Mouse (Mus musculus): ENCODE results near the gene Ap5m1. TPM values are rescaled to one million over a fixed set of nuclear protein-coding genes. Genes with fewer than 3 reads are reported as not detected.
"Not testable (repeated sequence)": the region's sequence is repeated elsewhere in the genome, so short reads cannot be mapped to it uniquely, and the experiment has no call there.

Gene Ap5m1
- polyA plus RNA-seq, 1 experiment from 2014 or later: 32.2 TPM

DNA sequence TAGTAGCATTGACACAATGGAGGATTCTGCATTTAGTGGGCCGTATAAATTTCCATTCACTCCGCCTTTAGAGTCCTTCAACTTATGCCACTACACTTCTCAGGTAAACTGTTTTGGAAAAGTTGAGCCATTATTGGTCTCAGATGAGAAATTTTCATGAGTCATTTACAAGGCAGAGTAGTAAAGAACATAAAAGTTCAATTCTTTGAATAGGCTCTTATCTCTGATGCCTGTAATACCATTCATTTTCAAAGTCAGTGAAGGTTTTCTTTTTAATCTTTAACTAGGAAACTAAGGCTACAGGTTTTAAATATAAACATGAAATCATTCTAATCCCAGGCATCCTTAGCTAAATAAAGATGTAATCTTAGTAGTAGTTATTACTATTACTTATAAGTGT, 12.9 kb downstream of the Ap5m1 start:
- Histone ChIP-seq H3K9ac (no peak overlapping the region), H3K27ac (no peak overlapping the region), H3K4me2 (replicated peaks) (no peak overlapping the region), H3K9me3 (no peaks in the 10 kb centered on the region), H3K4me3 (no peak overlapping the region), H3K27me3 (replicated peaks) (no peaks in the 10 kb centered on the region), H3K4me1 (no peaks in the 10 kb centered on the region), H3K36me3 (peaks cover 17% of the 10 kb centered on the region)
- ATAC-seq (ENCODE audit: low FRiP score, low read depth): no peak
- WGBS: 93% methylated on average over 2 of the region's 2 CpGs

DNA sequence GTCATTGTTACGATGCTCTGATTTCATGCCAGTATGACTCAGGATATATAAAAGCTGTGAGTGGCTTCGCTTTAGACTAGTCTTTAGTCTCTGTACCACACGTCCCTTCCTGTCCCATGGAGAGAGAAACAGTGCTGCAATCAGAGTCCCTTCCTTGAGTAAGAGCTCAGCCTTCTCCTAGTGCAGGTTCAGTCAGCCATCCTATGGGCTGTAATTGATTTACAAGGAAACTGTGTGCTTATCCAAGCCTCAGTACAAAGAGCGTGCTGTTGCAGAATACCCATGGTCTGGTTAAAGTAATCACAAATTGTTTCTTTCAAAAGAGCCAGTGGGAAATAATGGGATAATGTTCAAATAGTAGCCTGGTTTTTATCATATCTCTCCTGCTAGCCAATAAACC, 20.6 kb downstream of the Ap5m1 start:
- Histone ChIP-seq H3K36me3 (peaks cover 17% of the 10 kb centered on the region), H3K4me1 (no peaks in the 10 kb centered on the region), H3K27me3 (replicated peaks) (no peaks in the 10 kb centered on the region), H3K27ac (no peak overlapping the region), H3K4me2 (replicated peaks) (no peak overlapping the region), H3K9ac (no peak overlapping the region), H3K9me3 (no peaks in the 10 kb centered on the region), H3K4me3 (no peak overlapping the region)
- no peak for ATAC-seq (ENCODE audit: low FRiP score, low read depth)
- 80% methylated on average over 4 of the region's 4 CpGs for WGBS

DNA sequence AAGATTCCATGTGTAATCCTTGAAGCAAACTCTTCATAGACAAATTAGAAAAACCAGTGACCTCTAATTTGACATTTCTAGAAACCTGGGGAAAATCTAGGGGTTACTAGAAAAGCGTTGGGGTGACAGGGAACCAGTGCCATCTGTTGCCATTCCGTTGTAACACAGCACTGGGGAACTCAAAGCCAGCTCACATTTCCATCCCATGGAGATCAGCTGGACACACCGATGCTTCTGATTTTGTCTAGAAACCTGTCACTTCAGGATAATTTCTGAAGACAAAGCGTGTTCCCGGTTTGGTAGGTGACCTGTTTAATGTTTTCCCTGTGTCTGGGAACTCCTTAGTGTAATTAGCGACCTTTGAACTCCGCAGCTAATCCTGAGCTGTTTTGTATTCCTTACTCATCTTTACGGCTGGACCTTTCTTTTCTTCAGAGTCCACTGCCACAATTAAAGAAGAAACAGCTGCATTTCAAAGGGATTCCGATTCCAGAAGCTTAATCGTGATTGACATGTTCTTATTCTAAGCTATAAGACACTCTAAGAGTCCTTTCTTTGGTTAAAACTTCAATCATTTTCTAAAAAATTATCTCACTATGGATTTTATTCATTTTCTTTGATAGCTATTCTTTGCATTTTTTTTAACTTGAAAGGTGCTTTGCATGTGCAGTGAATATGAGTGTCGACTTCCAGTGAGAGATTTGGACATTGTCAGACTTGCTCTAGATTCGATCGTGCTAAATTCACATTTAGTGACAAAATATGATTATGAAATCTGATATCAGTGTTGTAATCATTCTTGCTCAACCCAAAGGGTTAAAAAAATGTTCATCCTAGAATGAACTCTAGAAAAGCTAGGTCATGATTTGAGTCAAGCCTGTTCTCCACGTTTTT, 22.5 kb downstream of the Ap5m1 start:
- Histone ChIP-seq H3K9me3 (no peaks in the 10 kb centered on the region), H3K4me2 (replicated peaks) (no peak overlapping the region), H3K4me3 (no peak overlapping the region), H3K4me1 (no peaks in the 10 kb centered on the region), H3K27me3 (replicated peaks) (no peaks in the 10 kb centered on the region), H3K9ac (no peak overlapping the region), H3K27ac (no peak overlapping the region), H3K36me3 (peaks cover 13% of the 10 kb centered on the region)
- 38% methylated on average over 14 of the region's 14 CpGs for WGBS
- ATAC-seq (ENCODE audit: low FRiP score, low read depth): no peak

DNA sequence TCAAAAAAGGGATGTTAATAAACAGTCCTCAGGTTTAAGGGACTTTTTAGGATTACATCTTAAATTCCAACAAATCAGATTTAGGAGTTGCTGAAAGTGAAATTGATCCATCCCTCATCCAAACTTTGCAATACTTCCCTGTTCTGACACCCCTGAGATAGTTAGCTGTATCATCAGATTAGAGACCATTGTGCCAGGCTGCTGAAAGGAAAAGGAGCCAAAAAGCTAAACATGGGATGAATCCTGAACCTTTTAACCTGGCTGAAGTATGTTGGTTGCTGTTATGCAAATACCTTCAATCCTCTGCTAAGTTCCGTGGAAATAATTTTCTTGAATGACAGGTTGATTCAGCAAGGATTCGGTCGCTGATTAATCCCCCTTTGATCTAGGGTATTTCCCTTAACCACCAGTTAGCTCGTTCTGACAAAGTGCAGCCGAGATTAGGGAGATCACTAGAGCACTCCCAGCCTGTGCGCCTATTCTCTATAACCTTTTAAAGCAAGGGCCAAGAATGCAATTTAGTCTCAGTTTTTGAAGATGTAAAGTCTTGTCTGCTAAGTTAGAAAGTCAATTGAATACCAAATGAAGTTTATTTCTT, 23.7 kb downstream of the Ap5m1 start:
- Histone ChIP-seq H3K27me3 (replicated peaks) (no peaks in the 10 kb centered on the region), H3K9me3 (no peaks in the 10 kb centered on the region), H3K27ac (no peak overlapping the region), H3K4me2 (replicated peaks) (no peak overlapping the region), H3K4me3 (no peak overlapping the region), H3K4me1 (no peaks in the 10 kb centered on the region), H3K36me3 (peaks cover 7% of the 10 kb centered on the region), H3K9ac (no peak overlapping the region)
- no peak for ATAC-seq (ENCODE audit: low FRiP score, low read depth)
- WGBS: 13% methylated on average over 6 of the region's 6 CpGs

DNA sequence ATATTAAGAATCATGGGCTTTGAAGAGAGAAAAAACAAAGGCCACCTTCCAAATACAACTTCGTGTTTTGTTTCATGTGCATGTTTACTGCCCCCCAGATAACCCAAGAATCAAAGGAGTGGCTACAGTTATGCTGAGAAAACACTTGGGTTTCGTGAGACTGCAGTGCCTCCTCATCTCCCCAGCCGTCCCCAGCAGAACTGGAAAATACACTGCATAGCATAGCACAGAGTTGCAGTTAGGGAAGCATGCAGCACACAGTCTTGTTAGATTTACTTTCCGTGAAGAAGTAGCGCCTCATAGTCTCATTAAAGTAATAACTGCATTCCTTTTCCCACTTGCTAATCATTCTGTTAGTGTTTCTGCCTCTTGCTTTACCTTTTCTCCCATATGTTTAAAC, 24.2 kb downstream of the Ap5m1 start:
- H3K9me3 ChIP-seq: no peaks in the 10 kb centered on the region
- no peak overlapping the region for H3K4me2 ChIP-seq (replicated peaks)
- H3K36me3 ChIP-seq: peaks cover 7% of the 10 kb centered on the region
- H3K9ac ChIP-seq: no peak overlapping the region
- no peaks in the 10 kb centered on the region for H3K27me3 ChIP-seq (replicated peaks)
- 34% methylated on average over 5 of the region's 5 CpGs for WGBS
- H3K27ac ChIP-seq: no peak overlapping the region
- no peaks in the 10 kb centered on the region for H3K4me1 ChIP-seq
- no peak overlapping the region for H3K4me3 ChIP-seq
- ATAC-seq (ENCODE audit: low FRiP score, low read depth): no peak

DNA sequence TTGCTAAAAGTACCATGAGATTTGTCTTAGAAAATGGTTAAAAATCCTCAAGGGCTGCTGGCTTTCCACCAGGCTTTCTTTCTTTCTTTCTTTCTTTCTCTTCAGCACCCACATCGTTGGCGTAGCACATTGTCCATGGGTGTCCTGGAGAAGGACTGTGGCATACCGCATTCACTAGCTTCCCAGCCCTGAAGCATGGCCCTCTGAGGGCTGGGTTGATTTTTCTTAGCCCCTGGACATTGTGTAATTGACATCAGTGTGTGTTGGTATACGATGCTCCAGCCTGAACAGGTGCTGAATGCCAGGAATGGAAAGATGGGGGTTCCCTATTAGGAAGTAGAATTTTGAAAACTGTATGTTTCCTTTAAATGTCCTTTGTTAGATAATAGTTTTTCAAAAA, 25.4 kb downstream of the Ap5m1 start:
- ATAC-seq (ENCODE audit: low FRiP score, low read depth): no peak
- no peaks in the 10 kb centered on the region for H3K9me3 ChIP-seq
- no peaks in the 10 kb centered on the region for H3K27me3 ChIP-seq (replicated peaks)
- H3K4me2 ChIP-seq (replicated peaks): no peak overlapping the region
- H3K4me3 ChIP-seq: no peak overlapping the region
- 88% methylated on average over 4 of the region's 4 CpGs for WGBS
- no peak overlapping the region for H3K27ac ChIP-seq
- peaks cover 7% of the 10 kb centered on the region for H3K36me3 ChIP-seq
- H3K9ac ChIP-seq: no peak overlapping the region
- H3K4me1 ChIP-seq: no peaks in the 10 kb centered on the region

DNA sequence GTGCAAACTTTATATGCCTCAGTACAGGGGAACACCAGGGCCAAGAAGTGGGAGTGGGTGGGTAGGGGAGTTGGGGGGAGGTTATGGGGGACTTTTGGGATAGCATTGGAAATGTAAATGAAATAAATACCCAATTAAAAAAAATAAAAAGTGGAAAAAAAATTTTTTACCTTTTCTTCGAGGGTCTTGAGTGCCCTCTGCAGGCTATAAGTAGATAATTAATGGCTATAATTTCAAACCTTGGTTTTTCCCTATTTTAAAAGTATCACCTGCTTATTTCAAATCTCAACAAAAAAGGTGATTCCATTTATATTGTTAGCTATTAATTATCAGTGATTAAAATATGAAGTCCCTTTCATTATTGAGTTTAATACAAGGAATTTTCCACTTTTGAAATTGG, 25.9 kb downstream of the Ap5m1 start:
- not testable (repeated sequence) for ATAC-seq (ENCODE audit: low FRiP score, low read depth); H3K36me3 ChIP-seq; H3K4me2 ChIP-seq (replicated peaks); H3K4me1 ChIP-seq; H3K27me3 ChIP-seq (replicated peaks); H3K9ac ChIP-seq; H3K9me3 ChIP-seq; H3K4me3 ChIP-seq; H3K27ac ChIP-seq
- 68% methylated on average over 1 of the region's 1 CpGs for WGBS

DNA sequence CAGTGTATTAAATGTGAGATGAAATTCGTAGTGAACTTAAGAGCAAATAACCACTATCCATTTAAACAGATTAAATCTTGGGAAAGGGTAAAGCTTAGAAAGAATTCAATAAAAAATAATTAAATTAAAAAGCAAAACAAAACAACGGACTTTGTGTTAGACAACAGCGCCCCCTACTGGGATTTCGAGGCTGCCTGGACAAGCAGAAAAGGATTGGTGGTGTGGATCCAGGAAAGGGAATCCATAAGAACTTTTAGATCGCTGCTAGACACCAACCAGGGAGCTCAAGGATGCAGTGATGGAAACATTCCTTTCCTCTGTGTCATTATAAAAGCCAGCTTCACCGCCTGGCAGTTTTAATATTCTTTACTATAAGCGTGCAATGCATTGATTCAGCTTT, 52.5 kb downstream of the Ap5m1 start:
- H3K9me3 ChIP-seq: no peaks in the 10 kb centered on the region
- WGBS: 14% methylated on average over 7 of the region's 7 CpGs
- H3K36me3 ChIP-seq: no peaks in the 10 kb centered on the region
- no peak overlapping the region for H3K4me2 ChIP-seq (replicated peaks)
- H3K9ac ChIP-seq: no peak overlapping the region
- H3K27ac ChIP-seq: no peak overlapping the region
- no peaks in the 10 kb centered on the region for H3K4me1 ChIP-seq
- no peak overlapping the region for H3K4me3 ChIP-seq
- H3K27me3 ChIP-seq (replicated peaks): no peaks in the 10 kb centered on the region
- ATAC-seq (ENCODE audit: low FRiP score, low read depth): no peak

DNA sequence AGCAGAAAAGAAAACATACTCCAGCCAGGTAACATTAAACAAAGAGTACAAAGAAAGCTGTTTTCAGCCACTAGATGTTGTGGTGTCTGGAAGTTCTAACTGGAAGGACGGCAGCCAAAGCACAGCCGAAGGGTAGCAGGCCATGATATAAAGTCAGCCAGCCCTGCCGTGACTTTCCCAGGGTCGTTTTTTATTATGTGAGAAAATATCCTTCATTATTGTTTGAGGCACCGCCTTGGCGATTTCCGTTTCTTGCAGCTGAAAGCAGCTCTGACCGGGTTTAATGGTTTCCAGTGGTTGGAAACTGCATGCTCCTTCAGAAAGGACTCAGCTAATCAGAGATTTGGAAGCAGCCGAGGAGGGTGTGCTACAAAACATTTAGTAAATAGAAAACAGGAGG, 55.8 kb downstream of the Ap5m1 start:
- no peaks in the 10 kb centered on the region for H3K36me3 ChIP-seq
- 60% methylated on average over 9 of the region's 9 CpGs for WGBS
- ATAC-seq (ENCODE audit: low FRiP score, low read depth): no peak
- no peaks in the 10 kb centered on the region for H3K4me1 ChIP-seq
- no peak overlapping the region for H3K27ac ChIP-seq
- no peak overlapping the region for H3K9ac ChIP-seq
- H3K4me3 ChIP-seq: no peak overlapping the region
- no peak overlapping the region for H3K4me2 ChIP-seq (replicated peaks)
- no peaks in the 10 kb centered on the region for H3K9me3 ChIP-seq
- no peaks in the 10 kb centered on the region for H3K27me3 ChIP-seq (replicated peaks)

DNA sequence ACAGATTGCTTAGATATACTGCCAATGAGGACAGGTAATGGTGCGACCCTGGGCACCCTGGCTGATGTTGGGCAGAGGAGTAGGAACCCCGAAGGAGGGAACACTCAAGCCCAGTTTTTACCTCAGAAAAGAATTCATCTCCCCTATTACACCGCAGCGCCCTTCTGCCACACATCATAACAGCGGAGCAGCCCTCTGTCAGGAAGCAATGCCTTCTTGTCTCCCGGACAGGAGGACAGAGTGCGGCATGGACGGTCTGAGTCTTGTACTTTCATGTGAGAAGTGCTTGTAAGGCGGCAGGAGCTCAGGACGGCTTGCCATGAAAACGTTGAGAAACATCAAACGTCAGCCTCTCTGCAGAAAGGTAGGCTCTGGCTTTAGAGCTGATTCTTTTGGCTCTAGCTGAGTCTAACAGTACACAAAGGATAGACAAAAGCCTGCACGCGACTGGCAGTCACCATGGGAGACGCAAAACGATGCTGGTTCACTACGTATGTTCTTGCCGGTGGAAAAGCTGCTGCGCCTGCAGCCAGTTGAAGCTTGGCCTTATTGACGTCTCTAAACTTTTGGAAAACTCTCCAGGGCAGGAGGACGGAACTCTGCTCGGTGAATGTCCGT, 61.4 kb downstream of the Ap5m1 start:
- WGBS: 54% methylated on average over 23 of the region's 23 CpGs
- H3K9me3 ChIP-seq: no peaks in the 10 kb centered on the region
- no peaks in the 10 kb centered on the region for H3K36me3 ChIP-seq
- H3K27me3 ChIP-seq (replicated peaks): no peaks in the 10 kb centered on the region
- H3K9ac ChIP-seq: no peak overlapping the region
- no peak overlapping the region for H3K27ac ChIP-seq
- ATAC-seq (ENCODE audit: low FRiP score, low read depth): no peak; the same call in 1 of the 2 replicates
- H3K4me2 ChIP-seq (replicated peaks): peak overlapping the region; percentile 40
- H3K4me3 ChIP-seq: no peak overlapping the region
- H3K4me1 ChIP-seq: no peaks in the 10 kb centered on the region; the same call in 1 of the 2 replicates

DNA sequence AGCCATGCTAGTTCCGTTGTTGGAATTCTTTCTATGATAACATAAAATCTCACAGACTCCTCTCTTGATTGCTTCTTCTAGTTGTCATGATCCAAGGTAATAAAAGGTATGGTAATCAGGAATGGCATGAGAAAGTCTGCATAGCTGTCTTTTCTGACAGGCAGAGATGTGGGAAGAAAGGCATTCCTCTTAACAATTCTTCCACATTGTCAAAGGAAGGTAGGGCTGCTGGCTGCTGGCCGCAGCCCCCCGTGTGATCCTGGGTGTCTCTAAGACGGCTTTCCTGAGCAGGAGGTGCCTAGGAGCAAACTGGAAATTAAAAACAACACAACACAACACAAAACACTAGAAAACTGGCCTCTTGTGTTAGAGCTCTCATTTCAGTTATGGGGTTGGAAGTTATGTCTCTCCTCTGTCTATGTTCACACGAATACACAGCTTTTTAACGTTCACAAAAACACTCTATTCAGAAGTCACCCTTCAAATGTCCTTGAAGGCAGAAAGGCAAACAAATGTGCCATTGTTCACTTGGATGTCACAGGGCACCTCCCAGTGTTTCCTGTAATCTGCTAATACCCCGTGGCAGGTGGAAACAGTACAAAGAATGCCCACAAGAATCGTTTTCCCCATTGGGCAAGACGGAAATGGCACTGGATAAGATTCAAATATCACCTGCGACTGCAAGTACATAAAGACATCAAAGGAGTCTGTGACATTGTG, 62.8 kb downstream of the Ap5m1 start:
- Histone ChIP-seq H3K9me3 (no peaks in the 10 kb centered on the region), H3K4me2 (replicated peaks) (no peak overlapping the region), H3K4me1 (no peaks in the 10 kb centered on the region; the same call in 1 of the 2 replicates), H3K36me3 (no peaks in the 10 kb centered on the region), H3K9ac (no peak overlapping the region), H3K27ac (no peak overlapping the region), H3K4me3 (no peak overlapping the region), H3K27me3 (replicated peaks) (no peaks in the 10 kb centered on the region)
- no peak for ATAC-seq (ENCODE audit: low FRiP score, low read depth)
- 52% methylated on average over 10 of the region's 10 CpGs for WGBS

DNA sequence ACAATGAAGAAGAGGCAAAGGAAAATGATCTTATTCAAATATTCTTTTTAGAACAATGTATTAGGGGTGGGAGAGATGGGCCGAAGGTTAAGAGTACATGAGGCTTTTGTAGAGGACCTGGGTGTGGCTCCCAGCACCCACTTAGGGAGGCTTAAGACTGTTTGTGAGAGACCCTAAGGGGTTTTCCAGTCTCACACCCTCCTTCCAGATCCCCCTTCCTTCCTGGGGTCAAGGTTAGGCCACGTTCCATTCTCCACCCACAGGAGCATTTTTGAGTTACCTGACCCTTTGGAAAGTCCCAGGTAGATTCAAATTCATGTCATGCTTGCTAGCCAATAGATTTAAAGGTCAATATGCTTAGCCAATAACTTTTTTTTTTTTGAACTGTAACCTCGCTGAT, 66.5 kb downstream of the Ap5m1 start:
- Histone ChIP-seq H3K4me1 (no peaks in the 10 kb centered on the region; the same call in 1 of the 2 replicates), H3K4me2 (replicated peaks) (no peak overlapping the region), H3K27me3 (replicated peaks) (no peaks in the 10 kb centered on the region), H3K27ac (no peak overlapping the region), H3K9me3 (no peaks in the 10 kb centered on the region), H3K9ac (no peak overlapping the region), H3K4me3 (no peak overlapping the region), H3K36me3 (no peaks in the 10 kb centered on the region)
- 87% methylated on average over 3 of the region's 3 CpGs for WGBS
- ATAC-seq (ENCODE audit: low FRiP score, low read depth): no peak
